Mouse (Mus musculus): ENCODE results near the gene Hoxc8.

DNA sequence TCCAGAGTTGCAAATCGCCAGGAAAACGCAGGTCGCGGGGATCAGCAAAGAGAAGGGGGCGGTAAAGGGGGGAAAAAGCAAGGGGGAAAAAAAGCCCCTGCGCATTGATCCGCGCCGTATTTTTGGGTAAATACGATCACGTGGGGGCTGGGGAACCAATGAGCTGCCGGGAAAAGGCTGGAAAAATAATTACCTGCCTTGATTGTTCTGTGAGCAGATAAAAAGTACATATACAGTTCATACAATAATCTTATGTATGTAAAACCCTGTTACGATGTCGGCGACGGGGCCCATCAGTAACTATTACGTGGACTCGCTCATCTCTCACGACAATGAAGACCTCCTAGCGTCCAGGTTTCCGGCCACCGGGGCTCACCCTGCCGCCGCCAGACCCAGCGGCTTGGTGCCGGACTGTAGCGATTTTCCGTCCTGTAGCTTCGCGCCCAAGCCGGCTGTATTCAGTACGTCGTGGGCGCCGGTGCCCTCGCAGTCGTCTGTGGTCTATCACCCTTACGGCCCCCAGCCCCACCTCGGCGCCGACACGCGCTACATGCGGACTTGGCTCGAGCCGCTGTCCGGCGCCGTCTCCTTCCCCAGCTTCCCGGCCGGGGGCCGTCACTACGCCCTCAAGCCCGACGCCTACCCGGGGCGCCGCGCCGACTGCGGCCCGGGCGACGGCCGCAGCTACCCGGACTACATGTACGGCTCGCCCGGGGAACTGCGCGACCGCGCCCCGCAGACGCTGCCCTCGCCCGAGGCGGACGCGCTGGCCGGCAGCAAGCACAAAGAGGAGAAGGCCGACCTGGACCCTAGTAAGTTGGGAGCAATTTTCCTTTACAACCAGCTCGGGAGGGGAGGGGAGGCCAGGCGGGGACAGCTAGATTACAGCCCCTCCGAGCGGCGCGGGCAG, 8.8 kb upstream of the Hoxc8 start:
- TF ChIP-seq CTCF (IDR thresholded peaks at IDR 0.05; ENCODE audit: low read depth) (no peak), EP300 (IDR thresholded peaks at IDR 0.05; ENCODE audit: low read depth) (no peak)
